Mouse (Mus musculus) gonadal fat pad, adult 2 months (tissue): ENCODE measurements around the gene Brk1. TPM values are rescaled to one million over a fixed set of nuclear protein-coding genes. Genes with fewer than 3 reads are reported as not detected.

Experiments
- DNase-seq: peaks from one replicate; pipeline ENCODE4 v3.0.0-alpha.2; 2012; ENCODE audit warnings: low read depth
- polyA plus RNA-seq: library from polyadenylated mRNA; depleted of rRNA; stranded (reverse); fragments of >200 nt; gene quantifications from 2 replicates; pipeline ENCODE4 v1.2.3, GENCODE M21; 2012; rRNA removed

The Brk1 gene
- 170 and 190 TPM in 2 replicates for polyA plus RNA-seq

DNA sequence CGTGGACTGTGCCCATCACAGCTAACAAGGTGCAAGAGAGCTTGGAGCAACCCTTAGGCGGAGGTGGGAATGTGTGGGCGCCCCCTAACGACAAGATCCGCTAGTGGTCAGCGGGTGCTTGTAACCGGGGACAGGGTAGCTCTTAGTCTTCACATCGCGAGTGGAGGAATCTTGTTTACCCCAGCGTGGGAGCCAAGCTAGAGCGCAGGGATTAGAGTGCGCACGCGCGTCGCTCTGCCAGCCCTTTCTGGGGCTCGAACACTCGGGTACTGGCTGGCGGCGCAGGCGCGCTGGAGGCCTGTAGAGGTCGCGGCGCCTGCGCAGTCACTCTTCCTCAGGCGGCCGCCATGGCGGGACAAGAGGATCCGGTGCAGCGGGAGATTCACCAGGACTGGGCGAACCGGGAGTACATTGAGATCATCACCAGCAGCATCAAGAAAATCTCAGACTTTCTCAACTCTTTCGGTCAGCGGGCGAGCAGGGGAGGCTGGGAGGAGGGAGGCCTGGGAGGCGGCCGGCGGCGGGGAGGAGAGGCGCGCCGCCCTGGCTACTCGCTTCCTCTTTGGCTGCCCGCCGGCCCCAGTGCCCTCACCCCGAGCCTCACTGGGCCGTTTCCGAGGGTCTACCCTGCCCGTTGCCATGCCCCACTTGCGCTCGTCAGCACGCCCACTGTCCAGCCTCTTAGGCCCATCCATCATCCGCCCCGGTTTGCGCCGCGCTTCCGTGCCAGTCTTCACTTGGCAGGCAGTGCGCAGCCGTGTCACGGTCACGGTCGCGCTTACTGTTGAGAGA lies at the start of gene Brk1:
Brk1 (plus strand) TSS at position 341 of the 792 bp plus-strand sequence.
- no peak for DNase-seq

DNA sequence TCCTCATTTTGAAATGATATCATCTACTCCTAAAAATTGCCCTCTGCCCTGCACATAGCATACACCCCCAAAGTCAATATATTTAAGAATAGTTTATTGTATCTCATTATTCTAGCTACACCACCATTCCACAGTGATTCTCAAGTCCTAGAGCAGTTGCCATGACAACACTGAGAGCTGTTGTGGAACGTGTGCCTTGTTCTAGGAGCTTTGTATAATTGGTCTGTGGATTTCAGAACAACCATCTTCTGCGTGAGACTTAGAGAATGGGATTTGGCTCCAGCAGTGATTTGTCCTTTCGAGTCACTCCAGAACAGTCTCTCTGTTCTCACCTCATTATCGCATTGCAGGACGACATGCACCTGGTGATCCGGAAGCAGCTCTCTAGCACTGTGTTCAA lies 44.8 kb upstream of the Brk1 start:
- no peak for DNase-seq

DNA sequence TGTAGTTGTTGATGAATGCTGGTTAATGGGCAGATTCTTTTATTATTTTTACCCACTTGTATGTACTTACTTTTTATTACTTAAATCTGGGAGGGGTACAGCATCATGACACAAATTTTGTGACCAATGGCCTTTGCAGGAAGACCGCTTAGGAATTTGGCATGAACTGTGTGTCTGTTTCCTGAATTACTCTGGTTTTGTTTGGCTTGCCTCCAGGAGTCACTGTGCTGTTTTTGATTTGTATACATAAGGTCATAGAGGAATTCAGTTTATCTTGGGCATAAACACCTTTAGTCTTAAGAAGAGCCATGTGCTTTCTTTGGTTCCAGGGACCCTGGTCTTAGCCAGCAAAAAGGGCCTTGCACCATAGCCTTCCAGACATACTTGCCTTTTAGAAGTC lies 40.0 kb upstream of the Brk1 start:
- no peak for DNase-seq

DNA sequence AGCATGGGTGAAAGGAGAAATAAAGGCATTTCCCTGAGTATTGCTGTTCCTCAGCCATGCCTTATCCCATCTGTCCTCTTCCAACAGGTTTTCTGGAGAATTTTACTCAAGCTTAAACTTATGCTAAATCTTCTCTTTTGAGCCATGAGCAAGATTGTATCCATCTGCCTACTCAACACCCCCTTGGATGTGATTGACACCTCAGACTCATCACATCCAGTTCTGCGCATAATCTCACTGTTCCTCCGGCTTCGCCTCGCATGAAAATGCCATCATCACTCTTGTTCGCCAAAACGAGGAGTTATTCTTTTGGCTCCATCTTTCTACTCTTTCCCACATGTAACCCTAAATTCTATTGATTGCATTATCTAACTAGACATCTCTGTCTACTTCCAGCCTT lies 28.5 kb upstream of the Brk1 start:
- DNase-seq: no peak

DNA sequence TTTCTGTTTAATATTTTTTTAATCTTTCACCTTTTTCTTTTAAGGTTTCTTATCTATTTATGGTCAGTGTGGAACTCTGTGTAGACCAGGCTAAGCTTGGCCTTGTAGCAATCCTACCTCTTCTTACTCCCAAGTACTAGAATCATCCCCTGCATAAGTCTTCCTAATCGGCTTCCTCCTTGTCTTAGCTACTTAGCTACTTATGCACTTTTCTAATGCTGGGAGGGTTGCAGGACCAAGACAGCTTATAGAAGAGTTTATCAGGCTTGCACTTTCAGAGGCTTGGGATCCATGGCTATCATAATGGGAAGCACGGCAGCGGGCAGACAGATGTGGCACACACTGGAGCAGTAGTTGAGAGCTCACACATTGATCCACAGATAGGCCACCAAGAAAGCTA lies 25.3 kb upstream of the Brk1 start:
- DNase-seq: no peak

DNA sequence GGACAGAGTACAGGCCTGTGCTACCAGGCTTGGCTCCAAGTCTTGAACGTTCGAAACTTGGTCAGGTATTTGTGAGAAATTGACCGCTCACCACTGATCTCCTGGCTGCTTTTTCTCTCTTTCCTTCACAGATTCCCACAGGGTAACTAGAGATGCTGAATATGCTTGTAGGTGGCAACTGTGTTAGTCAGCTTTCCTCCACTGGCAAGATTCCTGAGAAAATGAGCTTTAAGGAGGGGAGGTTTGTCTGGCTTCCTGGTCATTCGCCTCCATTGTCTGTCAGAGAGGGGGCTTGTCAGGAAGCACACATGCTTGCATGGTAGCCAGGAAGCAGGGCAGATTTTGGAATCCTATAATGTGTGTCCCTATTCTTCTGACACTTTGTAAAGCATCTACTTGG lies 21.5 kb upstream of the Brk1 start:
- DNase-seq: no peak

DNA sequence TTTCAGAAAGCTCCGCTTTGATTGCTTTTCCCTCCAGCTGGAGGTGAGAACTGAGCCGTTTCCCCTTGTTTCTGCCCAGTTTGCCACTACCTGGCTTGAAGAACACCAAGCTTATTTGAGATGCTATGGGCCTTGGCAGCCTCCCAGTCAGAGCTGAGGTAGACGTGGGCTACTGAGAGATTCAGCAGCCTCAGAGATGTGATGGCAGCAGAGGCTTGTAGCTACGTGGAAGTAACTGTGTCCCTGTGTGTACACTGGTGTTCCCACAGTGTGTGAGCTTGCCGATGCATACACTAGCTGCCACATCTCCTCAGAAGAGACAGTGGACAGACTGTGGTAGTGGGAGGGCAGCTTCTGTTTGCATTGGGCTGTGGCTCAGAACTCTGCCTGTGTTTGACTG lies 19.5 kb upstream of the Brk1 start:
- DNase-seq: no peak

- DNase-seq: no peak
Observed at GRCm38 (mm10) chr6:113586466-113587183, 17.9 kb upstream of the Brk1 start.

GRCm38 (mm10) chr6:113592637-113593036 lies 11.9 kb upstream of the Brk1 start:
- DNase-seq: no peak

GRCm38 (mm10) chr6:113597945-113598344 lies 6.6 kb upstream of the Brk1 start:
- DNase-seq: no peak

- no peak for DNase-seq
Observed at GRCm38 (mm10) chr6:113599833-113600232, 4.7 kb upstream of the Brk1 start.

- no peak for DNase-seq
Observed at GRCm38 (mm10) chr6:113600543-113601139, 3.9 kb upstream of the Brk1 start, which contains the start of gene Fancd2os. Fancd2os (minus strand) TSS chr6:113600715.

GRCm38 (mm10) chr6:113602821-113603220 lies 1.8 kb upstream of the Brk1 start:
- no peak for DNase-seq

DNA sequence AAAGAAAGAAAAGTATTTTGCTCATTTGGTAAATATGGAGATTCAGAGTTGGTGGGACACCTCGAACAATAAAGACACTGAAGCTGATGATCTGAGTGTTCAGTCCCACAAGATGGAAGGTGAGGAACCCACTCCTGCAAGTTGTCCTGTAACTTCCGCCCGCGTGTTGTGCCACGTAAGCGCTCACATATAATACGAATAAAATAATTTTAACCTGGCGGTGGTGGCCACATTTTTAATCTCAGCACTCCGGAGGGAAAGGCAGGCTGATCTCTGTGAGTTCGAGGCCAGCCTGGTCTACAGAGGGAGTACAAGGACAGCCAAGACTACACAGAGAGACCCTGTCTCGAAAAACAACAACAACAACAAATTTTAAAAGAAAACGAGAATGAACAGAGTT lies 579 bp upstream of the Brk1 start:
- no peak for DNase-seq

DNA sequence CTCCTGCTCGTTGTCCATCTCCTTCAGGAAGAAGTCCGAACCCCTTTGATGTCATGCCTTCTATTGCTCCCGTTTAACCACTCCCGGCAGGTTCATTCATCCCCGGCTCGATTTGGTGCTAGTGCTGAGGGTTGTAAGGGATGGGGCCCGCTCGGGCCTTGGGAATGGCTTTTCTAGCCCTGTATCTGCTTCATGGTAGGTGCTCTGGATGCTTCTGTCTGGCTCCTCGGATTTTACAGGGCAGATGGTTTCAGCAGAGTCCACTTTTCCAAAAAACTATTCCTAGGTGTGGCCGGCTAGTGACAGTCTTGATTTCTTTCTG lies 613 bp downstream of the Brk1 start:
- DNase-seq: no peak

DNA sequence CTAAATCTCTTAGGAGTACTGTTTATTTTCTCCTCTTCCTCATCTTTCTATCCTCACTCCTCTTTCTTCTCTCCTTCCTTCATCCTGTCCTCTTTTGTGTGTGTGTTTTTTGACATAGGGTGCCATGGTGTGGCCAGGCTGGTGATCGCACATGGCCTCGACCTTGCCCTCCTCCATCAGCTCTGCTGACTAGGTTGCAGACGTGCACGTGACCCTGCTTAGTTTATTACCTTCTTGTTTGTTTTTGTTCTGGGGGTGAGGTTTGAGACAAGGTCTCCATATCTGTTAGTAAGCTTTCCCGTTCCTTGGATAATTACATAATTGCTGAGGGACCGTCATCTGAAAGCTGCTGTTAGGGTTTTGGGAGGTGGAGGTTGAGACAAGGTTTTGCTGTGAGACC lies 4.3 kb downstream of the Brk1 start:
- no peak for DNase-seq

DNA sequence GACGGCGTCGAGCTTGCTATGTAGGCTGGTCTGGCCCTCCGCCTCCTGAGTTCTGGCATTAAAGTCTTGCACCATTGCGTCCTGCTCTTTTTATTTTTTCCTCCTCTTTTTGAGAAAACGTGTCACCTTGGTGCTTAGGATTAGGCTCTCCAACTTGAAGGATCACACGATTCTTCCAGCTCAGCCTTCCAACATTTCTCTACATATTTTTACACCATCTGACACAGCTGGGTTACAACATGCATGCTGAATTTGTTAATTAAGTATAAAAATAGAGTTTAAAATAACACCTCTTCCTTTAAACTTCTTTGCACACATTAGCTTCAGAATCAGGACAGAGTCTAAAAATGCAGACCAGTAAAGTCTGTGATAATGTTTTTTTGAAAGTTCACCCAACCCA lies 4.7 kb downstream of the Brk1 start:
- no peak for DNase-seq

DNA sequence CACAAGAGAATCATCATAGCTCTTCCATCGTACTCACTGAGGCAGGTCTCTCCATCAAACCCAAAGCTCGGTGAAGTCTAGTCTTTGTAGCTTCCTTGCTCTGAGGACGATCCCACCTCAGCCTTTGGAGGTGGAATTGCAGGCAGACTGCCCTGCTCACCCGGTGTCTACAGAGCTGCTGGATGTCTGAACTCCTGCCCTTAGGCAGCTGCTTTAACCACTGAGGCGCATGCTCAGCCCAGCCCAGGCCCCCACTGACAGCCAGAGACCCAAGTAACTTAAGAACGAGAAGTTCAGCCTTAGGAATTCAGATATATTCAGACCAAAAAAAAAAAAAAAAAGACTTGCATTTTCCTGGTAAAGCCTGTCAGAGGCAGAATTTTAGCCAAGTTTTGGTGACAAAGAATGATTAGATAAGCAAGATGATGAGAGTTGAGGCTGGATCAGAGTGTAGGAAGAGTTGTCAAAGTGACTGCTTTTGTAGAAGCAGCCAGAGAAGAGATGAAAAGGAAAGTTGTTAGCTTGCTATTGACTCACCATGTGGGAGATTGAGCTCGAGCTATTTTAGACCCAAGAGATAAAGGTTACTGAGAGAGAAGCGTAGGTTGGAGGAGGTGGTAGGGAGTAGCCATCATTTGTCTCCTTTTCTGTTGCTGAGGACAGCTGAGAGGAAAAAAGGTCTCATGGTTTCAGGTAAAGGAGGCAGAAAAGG lies 7.8 kb downstream of the Brk1 start:
- no peak for DNase-seq

GRCm38 (mm10) chr6:113614152-113614551 lies 9.6 kb downstream of the Brk1 start:
- no peak for DNase-seq

- DNase-seq: no peak
Observed at GRCm38 (mm10) chr6:113614997-113615396, 10.4 kb downstream of the Brk1 start.

DNA sequence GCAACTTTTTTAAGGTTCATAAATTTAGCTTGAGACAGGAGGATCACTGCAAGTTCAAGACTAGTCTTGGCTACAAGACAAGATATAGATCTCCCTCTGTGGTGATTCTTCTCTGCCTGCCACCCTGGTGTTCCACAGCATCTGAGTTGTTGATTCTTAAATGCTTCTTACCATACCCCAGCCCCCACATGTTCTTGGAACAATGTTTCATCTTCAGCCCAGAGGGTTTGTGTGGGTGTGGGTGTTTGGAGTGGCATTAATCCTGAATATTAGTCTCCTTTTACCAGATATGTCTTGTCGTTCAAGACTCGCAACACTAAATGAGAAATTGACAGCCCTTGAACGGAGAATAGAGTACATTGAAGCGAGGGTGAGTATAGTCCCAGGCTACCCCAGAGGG lies 10.9 kb downstream of the Brk1 start:
- no peak for DNase-seq

GRCm38 (mm10) chr6:113623386-113623785 lies 18.8 kb downstream of the Brk1 start:
- no peak for DNase-seq
